Mouse (Mus musculus) lung, postnatal 4 days (tissue): ENCODE measurements at regions not wholly inside any gene's neighbourhood (a gene's known extent, or its start where the extent isn't known, plus 50 kb on each side); places are given as distances from the start of the nearest gene placed in this dataset.
"Not testable (repeated sequence)": the region's sequence is repeated elsewhere in the genome, so short reads cannot be mapped to it uniquely, and the experiment has no call there.

ENCODE experiments used
- DNase-seq, 2 experiments: peaks; one replicate each; pipeline ENCODE4 v3.0.0; 2021

DNA sequence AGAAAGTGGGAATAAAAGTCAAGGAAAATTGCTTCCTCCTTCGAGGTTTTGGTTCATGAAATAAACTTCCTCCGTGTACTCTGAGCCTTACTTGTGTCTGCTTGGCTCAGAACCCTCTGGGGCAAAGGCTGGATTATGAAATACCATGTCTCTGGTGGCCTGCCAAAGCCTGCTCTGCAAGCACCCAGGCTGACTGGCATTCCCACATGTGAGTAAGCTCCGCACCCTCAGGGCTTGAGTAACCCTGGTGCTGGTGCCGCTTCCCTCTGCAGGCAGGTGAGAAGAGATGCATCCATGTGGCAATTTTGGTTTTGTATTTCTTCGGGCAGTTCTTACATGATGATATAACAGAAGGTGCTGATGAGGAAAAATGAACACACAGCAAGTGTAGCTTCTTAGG is 66.0 kb downstream of the Nr2f2 start:
- peak; percentile 72 to 77 for DNase-seq

GRCm38 (mm10) chr7:70291431-70291830 is 75.1 kb downstream of the Nr2f2 start:
- DNase-seq, result no peak

DNA sequence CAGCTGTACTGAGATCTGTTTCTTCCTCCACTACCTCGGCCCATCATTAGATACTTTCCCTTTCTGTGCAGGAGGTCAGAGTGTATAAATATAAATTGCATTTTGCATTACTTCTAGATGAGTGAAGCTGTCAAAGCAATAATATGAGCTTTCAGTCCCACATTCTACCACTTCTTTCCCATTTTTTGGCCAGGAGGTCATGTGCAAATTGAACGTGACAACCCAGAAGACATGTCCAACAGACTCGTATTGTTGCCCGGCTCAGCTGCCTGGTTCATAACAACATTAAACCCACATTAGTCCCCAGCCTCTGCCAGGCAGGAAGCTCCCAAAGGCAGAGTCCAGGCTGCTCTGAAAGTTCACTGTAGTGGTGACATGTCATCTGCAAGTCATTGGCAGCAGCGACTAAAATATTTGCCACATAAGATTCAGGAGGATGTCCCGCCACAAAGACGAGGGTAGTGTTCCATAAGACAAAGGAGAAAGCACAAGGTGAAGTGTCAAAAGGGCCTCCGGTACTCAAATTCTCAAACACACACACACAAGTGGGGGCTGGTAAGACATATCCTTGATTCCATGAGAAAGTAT is 75.7 kb downstream of the Nr2f2 start:
- no peak for DNase-seq

DNA sequence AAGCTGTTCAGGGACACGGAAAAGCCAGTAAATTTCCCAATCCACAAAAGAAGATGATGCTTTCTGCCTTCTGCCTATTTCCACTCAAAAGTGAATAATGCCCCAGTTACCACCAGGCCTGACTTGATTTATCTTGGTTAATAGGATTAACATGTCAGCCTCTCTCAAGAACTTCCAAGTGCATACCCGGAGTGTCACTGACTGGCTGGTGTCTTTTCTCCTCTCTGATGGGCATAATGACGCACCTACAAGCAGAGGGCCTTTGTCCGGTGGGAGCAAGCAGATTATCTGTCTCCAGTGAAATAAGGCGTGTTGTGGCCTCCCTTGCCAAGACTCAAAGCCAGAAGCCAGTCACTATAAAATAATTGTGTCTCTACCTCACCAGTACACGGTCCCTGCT is 76.3 kb downstream of the Nr2f2 start:
- no peak for DNase-seq

DNA sequence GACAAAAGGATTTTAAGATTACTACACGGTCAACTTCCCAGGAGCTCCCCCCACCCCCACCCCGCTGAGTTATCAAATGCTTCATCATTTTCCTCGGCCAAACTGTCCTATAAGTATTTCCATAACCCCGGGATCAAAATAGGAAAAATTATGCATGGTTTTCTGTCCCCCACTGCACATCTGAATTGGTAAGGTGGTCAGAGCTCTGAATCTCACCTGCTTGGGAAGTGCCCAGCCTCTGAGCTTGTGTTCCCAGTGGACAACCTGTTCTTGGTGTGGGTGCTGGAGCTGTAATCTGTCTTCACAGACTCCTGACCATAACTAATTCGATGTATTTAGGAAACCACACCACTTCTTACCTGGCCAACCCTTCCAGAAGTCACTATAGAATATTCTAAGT is 77.9 kb downstream of the Nr2f2 start:
- DNase-seq, result no peak

GRCm38 (mm10) chr7:70287891-70288421 is 78.6 kb downstream of the Nr2f2 start:
- DNase-seq, result no peak

GRCm38 (mm10) chr7:70286836-70287355 is 79.6 kb downstream of the Nr2f2 start:
- no peak for DNase-seq

DNA sequence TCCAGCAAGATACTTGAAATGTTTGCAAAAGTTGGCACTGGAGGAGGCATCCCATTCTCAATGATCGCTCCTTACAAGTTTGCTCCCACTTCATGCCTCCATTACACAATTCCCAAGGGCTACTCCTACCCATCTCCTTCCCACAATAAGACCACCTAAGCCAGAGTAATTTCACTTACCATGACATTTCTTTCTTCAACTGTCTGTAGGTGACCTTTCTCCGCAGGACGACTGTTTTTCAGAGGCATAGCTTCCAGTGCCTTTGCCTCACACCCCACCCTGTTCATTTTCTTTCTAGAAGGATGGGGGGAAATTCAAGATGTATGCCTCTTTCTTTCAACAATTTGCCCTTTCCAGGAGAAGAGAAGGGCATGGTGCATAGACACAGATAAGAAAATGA is 81.2 kb downstream of the Nr2f2 start:
- no peak for DNase-seq

DNA sequence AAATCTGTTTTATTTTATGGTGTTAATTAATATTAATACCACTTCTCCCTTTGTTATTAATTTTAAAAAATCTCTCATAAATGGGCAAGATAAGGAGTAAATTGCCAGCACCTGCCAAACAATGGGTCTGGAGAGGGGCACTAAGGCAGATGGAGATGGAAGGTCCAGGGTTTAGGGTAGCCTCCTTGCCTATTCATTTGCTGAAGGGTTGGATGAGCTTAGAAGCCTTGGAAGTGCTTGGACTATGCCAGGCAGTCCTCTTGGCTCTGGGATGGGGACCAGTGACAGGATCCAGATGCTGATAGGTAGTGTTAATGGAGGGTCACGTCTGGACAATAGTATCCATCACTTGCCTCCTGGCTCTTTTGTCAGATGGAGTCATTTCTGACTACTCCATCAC is 82.7 kb downstream of the Nr2f2 start:
- DNase-seq, result no peak

DNA sequence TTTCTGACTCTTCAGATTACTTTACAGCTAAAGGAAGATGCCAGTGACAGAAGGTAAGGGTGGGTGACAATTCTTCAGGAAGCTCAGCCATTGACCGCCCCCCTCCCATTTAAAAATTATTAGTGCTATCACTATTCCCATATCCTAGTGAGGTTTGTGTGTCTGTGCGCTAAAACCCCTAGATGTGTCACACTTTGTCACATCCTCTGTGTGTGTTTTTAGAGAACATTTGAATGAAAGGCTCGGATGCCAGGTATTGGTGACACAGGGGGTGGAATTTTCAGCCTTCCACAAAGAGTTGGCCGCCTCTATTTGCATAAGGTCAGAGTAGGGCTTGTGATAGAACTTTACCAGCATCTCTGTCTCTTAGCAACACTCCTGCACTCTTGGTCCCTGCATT is 83.4 kb downstream of the Nr2f2 start:
- DNase-seq, result no peak

DNA sequence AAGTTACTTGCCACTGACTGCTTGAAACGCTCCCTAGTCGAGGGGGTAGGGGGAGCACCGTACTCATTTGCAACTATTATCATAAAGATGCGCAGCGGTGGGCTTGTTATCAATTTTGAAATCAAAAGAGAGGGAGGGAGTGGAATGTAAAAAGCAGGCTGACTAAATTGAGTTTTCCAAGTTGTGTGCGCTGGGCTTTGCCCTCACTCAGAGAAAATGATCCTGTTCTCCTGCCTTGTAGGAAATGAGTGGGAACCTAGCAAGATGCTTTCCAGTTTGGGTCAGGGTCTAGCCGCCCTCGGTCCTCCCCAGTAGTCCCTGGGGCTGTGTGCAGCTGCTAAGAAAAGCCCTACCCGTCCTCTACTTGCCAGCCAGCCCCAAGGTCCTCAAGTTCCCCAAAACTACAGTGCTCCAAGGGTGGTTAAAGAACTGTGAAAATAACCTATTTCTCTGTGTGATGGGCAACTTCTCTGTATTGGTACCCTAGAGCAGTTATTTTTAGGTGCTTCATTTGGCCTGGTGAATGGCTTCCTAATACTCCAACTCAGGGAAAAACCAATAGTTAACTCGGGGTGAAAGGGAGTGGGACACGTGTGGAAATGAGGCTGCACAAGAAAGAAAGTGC is 84.5 kb downstream of the Nr2f2 start:
- DNase-seq, result no peak

DNA sequence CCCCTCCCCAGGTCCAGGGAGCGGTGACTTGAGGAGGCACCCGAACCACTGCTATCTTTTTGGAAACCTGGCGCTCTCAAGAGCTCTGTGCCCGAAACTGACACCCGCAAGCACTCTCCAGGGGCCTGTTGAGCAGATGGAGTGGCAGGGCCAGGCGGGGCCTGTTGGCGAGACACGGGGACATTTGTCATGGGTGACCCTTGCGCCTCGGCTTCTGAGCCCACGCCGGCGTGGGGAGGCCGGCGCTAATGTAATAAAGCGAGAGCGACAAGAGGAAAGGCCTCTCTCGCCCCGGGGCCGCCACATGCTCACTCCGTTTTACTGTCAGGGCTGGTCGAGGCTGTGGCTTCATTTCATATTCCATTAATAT is 85.2 kb downstream of the Nr2f2 start:
- DNase-seq, result peak in 1 of 2 experiments; percentile 27

DNA sequence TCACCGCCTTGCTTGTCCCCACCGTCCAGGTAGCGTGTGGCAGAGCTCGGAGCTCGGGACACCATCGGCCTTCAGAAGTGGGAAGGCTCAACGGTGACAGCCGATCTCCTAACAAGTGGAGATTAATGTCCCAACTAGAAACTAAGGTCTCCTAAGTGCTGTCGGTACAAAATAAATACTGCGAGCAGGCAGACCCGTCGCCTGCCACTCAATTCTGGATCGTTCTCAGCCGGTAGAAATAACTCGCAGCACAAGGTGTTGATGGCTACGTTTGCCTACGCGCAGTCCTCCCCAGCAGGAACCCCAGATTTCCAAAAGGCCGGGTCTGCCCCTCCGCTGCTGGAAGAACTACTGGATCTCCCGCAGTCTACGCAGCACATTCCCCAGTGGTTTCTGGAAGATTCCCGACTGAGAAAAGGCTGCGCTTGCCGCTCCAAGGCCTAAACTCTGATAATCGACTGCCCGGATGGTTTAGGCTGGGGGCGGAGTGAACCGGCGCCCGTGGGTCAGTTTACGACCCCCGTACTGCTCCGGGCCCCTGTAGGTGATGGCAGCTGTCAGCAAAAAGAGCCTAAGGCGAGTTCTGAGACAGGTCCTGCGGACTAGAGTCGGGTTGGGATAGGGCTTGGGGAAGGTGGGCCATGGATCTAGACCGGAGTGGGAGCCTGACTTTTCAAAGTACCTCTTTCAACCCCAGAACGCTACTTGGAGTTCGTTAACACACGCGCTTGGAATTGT is 85.7 kb downstream of the Nr2f2 start:
- peak; percentile 11 to 27 for DNase-seq

DNA sequence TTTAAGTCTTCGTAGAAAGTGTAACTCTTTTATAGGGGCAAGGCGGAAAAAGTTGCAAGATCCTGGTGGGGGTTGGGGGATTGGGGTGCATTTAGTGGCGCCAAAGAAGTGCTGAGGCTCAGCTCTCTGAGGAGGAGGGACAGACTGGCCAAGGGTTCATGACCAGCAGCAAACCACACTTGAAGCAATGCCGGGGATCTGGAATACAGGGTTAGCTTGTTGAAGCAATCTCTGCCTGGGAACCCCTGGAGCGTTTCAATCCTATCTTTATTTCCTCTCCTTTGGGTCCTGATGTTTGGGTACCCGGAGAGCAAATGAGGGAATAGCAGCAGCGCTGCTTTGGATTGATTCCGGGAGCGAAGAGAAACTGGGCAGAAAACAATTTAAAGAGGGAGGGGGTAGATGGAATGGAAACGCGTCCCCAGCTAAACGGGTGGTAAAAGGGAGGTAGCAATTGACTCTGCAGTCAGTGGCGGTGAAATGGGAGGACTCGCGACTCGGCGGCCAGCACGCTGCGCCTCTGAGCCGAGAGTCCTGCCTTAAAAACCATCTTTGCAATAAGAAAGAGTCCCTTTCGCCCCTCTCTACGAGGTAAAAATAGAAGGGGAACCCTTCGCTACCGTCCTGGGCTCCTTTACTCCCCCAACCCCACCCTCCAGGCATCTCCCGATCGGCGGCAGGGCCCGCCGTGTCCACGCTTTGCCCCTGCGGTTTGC is 86.5 kb downstream of the Nr2f2 start:
- DNase-seq, result no peak

- DNase-seq, result no peak
Measured at GRCm38 (mm10) chr7:70279101-70279500, 87.4 kb downstream of the Nr2f2 start.

DNA sequence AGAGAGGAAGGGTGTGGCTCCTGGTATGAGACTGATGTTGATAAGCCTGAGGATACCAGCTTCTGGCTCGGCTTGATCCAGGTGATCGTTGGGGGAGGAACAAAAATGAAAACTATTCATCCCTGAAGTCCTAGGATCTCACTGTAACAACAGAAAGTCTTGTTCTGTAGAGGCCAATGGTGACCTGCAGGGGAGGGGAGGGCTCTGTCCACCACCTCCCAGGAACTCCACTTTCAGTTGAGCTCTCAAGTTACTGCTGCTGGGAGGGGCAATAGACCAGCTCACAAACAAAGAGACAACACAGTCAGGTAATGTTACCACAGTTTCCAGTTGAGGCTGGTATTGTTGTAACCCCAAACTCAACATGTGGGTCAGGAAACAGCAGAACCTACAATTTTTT is 90.5 kb downstream of the Nr2f2 start:
- DNase-seq, result no peak

DNA sequence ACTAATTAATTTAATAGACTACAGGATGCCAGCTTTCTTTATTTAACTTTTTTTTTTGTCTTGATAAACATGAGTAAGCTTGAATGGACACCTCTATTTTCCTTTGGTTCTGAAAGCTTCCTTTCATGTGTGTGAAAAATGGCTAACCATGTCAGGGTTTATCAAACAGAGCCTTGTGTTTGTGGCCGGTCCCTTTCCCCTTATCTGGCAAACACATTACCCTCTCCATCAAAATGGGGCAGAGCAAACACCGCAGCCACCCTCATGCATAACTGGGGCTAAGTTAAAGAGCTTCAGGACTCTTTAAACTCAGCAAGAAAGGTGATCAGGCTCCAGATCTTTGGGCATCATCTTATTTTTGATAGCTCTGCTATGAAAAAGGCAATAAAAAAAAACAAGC is 92.2 kb downstream of the Nr2f2 start:
- no peak for DNase-seq

DNA sequence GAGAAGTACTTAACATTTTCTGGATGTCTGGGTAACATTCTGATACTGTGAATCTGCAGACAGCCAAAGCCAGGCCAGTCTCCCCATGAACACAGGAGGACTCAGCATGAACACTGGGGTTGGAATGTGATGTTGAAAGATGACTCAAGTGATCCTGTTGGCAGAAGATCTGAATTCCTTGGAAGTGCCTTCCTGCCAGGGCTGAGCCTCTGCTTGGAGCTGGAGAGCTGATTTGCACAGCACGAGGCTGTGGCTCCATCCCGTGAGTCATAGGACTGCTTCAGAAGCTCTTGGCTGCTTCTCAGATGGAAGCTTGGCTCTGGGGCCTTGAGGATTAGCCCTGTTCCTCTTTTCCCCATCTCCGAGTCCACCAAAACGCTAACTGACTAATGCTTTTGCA is 99.5 kb downstream of the Nr2f2 start:
- DNase-seq, result peak; percentile 30 to 75

GRCm38 (mm10) chr7:70256806-70257205 is 109.7 kb downstream of the Nr2f2 start:
- DNase-seq, result no peak

- no peak for DNase-seq
Measured at GRCm38 (mm10) chr7:70255072-70255471, 111.5 kb downstream of the Nr2f2 start.

DNA sequence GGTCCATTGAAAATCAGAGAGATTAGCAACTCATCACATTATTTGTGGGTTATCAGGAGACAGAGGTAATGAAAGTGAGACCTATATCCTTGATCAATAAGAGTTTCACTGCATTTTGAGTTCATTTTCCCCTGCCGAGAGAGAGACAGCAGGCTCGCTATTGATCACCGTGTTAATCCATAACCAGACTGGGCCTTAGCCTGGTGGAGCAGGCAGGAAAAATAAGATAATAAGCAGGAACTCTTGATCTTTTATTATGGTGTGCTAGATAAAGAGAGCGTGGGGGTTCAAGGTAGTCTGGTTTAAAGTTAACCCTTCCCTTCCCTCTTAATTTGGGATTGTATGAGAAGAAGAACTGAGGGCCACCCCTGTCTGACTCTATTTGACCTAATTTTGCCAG is 113.3 kb downstream of the Nr2f2 start:
- no peak for DNase-seq

GRCm38 (mm10) chr7:70239059-70239458 is 127.5 kb downstream of the Nr2f2 start:
- DNase-seq, result not testable (repeated sequence)

- DNase-seq, result no peak
Measured at GRCm38 (mm10) chr7:70219310-70219709, 147.2 kb downstream of the Nr2f2 start.
